Mouse (Mus musculus): ENCODE results near the gene Akt1s1.

DNA sequence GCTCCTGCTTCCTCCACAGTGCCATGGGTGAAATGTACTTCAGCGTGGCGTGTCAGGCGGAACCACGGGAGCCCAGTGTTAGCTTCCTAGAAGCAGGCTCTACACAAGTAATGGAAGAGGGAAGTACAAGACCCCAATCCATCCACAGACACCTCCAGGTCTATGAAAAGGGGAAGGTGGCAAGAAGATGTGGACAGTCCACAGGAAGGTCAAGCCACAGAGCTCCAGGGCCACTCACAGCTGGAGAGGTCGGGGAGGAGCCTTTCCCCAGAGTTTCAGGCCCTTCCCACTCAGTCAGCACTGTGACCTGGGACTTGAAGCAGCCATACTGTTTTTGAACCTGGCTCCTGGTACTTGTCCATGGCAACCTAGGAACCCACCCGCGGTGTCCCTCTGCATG is 38.2 kb downstream of the Akt1s1 start:
- TF ChIP-seq CTCF (IDR thresholded peaks at IDR 0.05; ENCODE audit: control insufficient read depth, insufficient read depth, low read length) = no peak
- no peak for TF ChIP-seq POLR2A (IDR thresholded peaks at IDR 0.05; ENCODE audit: borderline replicate concordance, control insufficient read depth, low read depth, low read length)

Data from bone marrow, adult 2 months (tissue).